Mouse (Mus musculus) hindbrain, postnatal 0 days (tissue): Measurements from ENCODE around the gene Ppp1r14c. TPM values are rescaled to one million over a fixed set of nuclear protein-coding genes. Genes with fewer than 3 reads are reported as not detected.

ENCODE experiments used
- ATAC-seq: fragments of 200-750 bp; cut with Nextera tagmentation; 2 replicates; pipeline ENCODE4 v1.8.0; 2017; ENCODE audit warnings: mild to moderate bottlenecking, moderate TSS enrichment, moderate library complexity
- DNase-seq: peaks from one replicate; pipeline ENCODE4 v3.0.0-alpha.2; 2015; ENCODE audit warnings: low spot score
- H3K27ac ChIP-seq: fragments of 300-500 bp; sonication (generic); 2 replicates; pipeline ENCODE4 v1.5.1; 2014; ENCODE audit warnings: mild to moderate bottlenecking
- H3K27me3 ChIP-seq: fragments of 300-500 bp; sonication (generic); 2 replicates; pipeline ENCODE4 v1.6.1; 2014; ENCODE audit warnings: low read length, mixed read lengths; ENCODE audit not compliant: insufficient read depth
- H3K36me3 ChIP-seq: fragments of 300-500 bp; sonication (generic); 2 replicates; pipeline ENCODE4 v1.6.1; 2014; ENCODE audit warnings: low read length, mixed read lengths; ENCODE audit not compliant: insufficient read depth
- H3K4me1 ChIP-seq: fragments of 300-500 bp; sonication (generic); 2 replicates; pipeline ENCODE4 v1.6.1; 2014; ENCODE audit warnings: antibody characterized with exemption, low read length, mixed read lengths; ENCODE audit not compliant: insufficient read depth
- H3K4me2 ChIP-seq: fragments of 300-500 bp; sonication (generic); 2 replicates; pipeline ENCODE4 v1.6.1; 2014; ENCODE audit warnings: low read depth, mild to moderate bottlenecking, low read length, moderate library complexity, mixed read lengths
- H3K4me3 ChIP-seq: fragments of 300-500 bp; sonication (generic); 2 replicates; pipeline ENCODE4 v1.5.1; 2014; ENCODE audit warnings: low read length
- H3K9ac ChIP-seq: fragments of 300-500 bp; sonication (generic); replicated peaks from 2 replicates; pipeline ENCODE4 v1.6.1; 2014; ENCODE audit warnings: mild to moderate bottlenecking, low read length, moderate library complexity, mixed read lengths
- H3K9me3 ChIP-seq: fragments of 300-500 bp; sonication (generic); 2 replicates; pipeline ENCODE4 v1.6.1; 2016; ENCODE audit warnings: low read length, mixed read lengths
- CTCF ChIP-seq: IDR thresholded peaks from 2 replicates; pipeline ENCODE4 v1.5.1; 2016; ENCODE audit warnings: antibody characterized with exemption, control low read depth, low read depth
- WGBS: fragments of 180-500 bp; shearing (Covaris S2); extraction: QIAGEN DNeasy Blood & Tissue Kit; methylation state at CpG from one replicate; pipeline ENCODE4 v1.1.7; 2014; 5-methylcytosine and 5-hydroxymethylcytosine counted together
- polyA plus RNA-seq: library from polyadenylated mRNA; unstranded; fragments of >200 nt; fragmentation: Nextera tagmentation; extraction: Ambion mirVana; gene quantifications from 2 replicates; pipeline ENCODE4 v1.2.1, GENCODE M21; 2015
- total RNA-seq: library from RNA; depleted of rRNA; stranded (reverse); fragments of >200 nt; gene quantifications from 2 replicates; pipeline ENCODE4 v1.2.3, GENCODE M21; 2014

The Ppp1r14c gene
- total and polyA plus RNA-seq, 2 experiments from 2014 or later: 83.1 to 93.7 TPM

- Histone ChIP-seq H3K4me3 (no peak overlapping the region), H3K4me1 (peaks cover 29% of the 10 kb centered on the region), H3K36me3 (no peaks in the 10 kb centered on the region), H3K27ac (peak overlapping the region; percentile 57; the same call in 1 of the 2 replicates), H3K27me3 (no peaks in the 10 kb centered on the region), H3K9ac (no peak overlapping the region), H3K9me3 (no peaks in the 10 kb centered on the region), H3K4me2 (no peak overlapping the region)
- WGBS: 90% methylated on average over 4 of the region's 4 CpGs
- DNase-seq: no peak
- no peak for ATAC-seq
- TF ChIP-seq CTCF: no peak
Observed at GRCm38 (mm10) chr10:3393548-3393947, 27.7 kb downstream of the Ppp1r14c start.

GRCm38 (mm10) chr10:3394193-3394592 is 28.3 kb downstream of the Ppp1r14c start:
- Histone ChIP-seq H3K27me3 (no peaks in the 10 kb centered on the region), H3K36me3 (no peaks in the 10 kb centered on the region), H3K9me3 (no peaks in the 10 kb centered on the region), H3K4me2 (no peak overlapping the region), H3K4me1 (peaks cover 29% of the 10 kb centered on the region), H3K4me3 (no peak overlapping the region), H3K27ac (peak overlapping the region; percentile 68; the same call in 1 of the 2 replicates), H3K9ac (no peak overlapping the region)
- 17% methylated on average over 5 of the region's 5 CpGs for WGBS
- peak; percentile 82 for ATAC-seq
- TF ChIP-seq CTCF: no peak
- DNase-seq: peak; percentile 88

GRCm38 (mm10) chr10:3394671-3395288 is 28.9 kb downstream of the Ppp1r14c start:
- ATAC-seq (0 out of 2 replicates have a peak, but pooled peaks have one; percentile 8), DNase-seq (peak; percentile 67)
- Histone ChIP-seq H3K4me3 (no peak overlapping the region), H3K9me3 (no peaks in the 10 kb centered on the region), H3K9ac (no peak overlapping the region), H3K27me3 (no peaks in the 10 kb centered on the region), H3K36me3 (no peaks in the 10 kb centered on the region), H3K4me1 (peaks cover 29% of the 10 kb centered on the region), H3K4me2 (no peak overlapping the region), H3K27ac (peak overlapping the region; percentile 68)
- WGBS: 39% methylated on average over 4 of the region's 4 CpGs
- no peak for TF ChIP-seq CTCF

- no peak overlapping the region for H3K4me2 ChIP-seq
- DNase-seq: no peak
- peaks cover 29% of the 10 kb centered on the region for H3K4me1 ChIP-seq
- no peak overlapping the region for H3K4me3 ChIP-seq
- H3K27ac ChIP-seq: peak overlapping the region; percentile 68
- TF ChIP-seq CTCF: no peak
- no peak for ATAC-seq
- H3K36me3 ChIP-seq: no peaks in the 10 kb centered on the region
- no peaks in the 10 kb centered on the region for H3K9me3 ChIP-seq
- 73% methylated on average over 12 of the region's 12 CpGs for WGBS
- no peaks in the 10 kb centered on the region for H3K27me3 ChIP-seq
- no peak overlapping the region for H3K9ac ChIP-seq
Observed at GRCm38 (mm10) chr10:3395341-3395931, 29.6 kb downstream of the Ppp1r14c start.

GRCm38 (mm10) chr10:3396008-3396795 is 30.3 kb downstream of the Ppp1r14c start:
- H3K4me3 ChIP-seq: no peak overlapping the region
- H3K9ac ChIP-seq: no peak overlapping the region
- WGBS: 48% methylated on average over 10 of the region's 10 CpGs
- H3K9me3 ChIP-seq: no peaks in the 10 kb centered on the region
- peaks cover 29% of the 10 kb centered on the region for H3K4me1 ChIP-seq
- no peak for TF ChIP-seq CTCF
- H3K36me3 ChIP-seq: no peaks in the 10 kb centered on the region
- H3K4me2 ChIP-seq: no peak overlapping the region
- H3K27ac ChIP-seq: peak overlapping the region; percentile 68; the same call in 1 of the 2 replicates
- DNase-seq (peak; percentile 58), ATAC-seq (peak; percentile 54)
- no peaks in the 10 kb centered on the region for H3K27me3 ChIP-seq

GRCm38 (mm10) chr10:3397406-3397805 is 31.5 kb downstream of the Ppp1r14c start:
- TF ChIP-seq CTCF: peak; percentile 25
- 80% methylated on average over 3 of the region's 3 CpGs for WGBS
- ATAC-seq (no peak), DNase-seq (no peak)
- no peaks in the 10 kb centered on the region for H3K27me3 ChIP-seq
- H3K9me3 ChIP-seq: no peaks in the 10 kb centered on the region
- peaks cover 29% of the 10 kb centered on the region for H3K4me1 ChIP-seq
- H3K36me3 ChIP-seq: no peaks in the 10 kb centered on the region
- H3K27ac ChIP-seq: peak overlapping the region; percentile 37; the same call in 1 of the 2 replicates
- no peak overlapping the region for H3K4me3 ChIP-seq
- no peak overlapping the region for H3K4me2 ChIP-seq
- H3K9ac ChIP-seq: no peak overlapping the region
